Mouse (Mus musculus): ENCODE results near the gene Pygb.

Pygb gene

DNA sequence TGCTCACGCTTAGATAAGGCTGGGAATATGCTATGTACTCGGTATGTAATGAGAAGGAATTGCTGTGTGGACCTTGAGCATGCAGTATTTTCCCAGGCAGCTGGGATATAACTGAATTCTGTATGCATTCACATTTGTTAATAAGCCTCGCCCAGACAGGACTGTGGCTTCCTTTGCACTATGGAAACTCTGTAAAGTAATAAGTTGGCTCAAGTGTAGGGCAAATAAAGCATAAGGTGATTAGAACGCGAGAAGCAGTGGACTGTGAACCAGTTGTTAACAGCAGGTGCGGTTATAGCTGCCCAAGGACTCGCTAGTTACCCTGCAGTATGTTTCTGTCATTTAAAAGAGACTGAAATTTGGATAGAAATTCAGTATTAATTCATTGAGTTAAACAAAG is 11.5 kb downstream of the Pygb start:
- DNase-seq: no peak

DNA sequence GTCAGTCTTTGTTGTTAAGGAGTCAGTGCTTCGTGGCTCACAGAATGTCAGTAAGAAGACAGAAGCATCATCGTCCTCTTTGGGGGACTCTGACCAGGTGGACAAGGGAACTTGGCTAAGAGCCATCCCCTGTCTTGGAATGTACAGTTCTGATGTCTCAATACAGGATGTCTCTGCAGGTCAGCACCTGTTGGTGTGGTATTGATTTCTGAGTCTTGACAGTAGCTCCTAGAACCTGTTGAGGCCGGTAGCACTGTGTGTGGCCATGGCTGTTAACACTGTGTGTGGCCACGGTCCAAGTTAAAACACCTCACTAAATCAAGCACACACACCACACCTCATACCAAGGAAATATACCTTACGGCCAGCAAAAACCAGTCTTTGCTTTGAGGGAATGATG is 14.1 kb downstream of the Pygb start:
- no peak for DNase-seq

DNA sequence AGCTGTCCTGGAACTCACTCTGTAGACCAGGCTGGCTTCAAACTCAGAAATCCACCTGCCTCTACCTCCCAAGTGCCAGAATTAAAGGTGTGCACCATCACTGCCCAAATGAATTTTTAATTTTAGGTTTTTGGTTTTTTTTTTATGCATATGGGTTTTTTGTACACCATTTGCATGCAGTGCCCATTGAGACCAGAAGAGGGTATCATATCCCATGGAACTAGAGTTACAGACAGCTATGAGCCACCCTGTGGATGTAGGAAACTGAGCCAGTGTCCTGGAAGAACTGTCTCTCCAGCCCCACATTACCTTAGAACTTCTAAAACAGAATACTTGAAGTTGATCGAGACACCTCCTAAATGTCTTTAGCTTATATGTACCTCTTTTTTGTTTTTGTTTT is 16.5 kb downstream of the Pygb start:
- DNase-seq: no peak

DNA sequence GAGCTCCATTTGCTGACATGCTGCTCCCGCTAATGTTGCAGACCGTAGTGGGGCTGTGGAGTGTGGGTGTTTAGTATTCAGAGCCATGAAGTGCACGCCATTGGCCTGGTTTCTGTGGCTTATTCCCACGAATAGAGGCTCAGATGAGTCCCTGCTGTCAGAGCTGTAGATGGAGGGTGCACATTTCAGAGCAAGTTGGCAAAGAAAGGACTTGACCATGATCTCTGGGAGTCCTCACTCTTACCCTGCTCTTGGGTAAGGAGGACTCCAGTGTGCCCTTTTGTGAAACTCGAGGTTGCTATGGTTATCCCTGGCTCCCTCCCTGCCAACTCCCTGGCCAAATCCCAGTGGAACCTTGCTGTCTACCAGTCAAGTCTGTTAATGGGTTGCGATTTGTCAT is 21.8 kb downstream of the Pygb start:
- no peak for DNase-seq

DNA sequence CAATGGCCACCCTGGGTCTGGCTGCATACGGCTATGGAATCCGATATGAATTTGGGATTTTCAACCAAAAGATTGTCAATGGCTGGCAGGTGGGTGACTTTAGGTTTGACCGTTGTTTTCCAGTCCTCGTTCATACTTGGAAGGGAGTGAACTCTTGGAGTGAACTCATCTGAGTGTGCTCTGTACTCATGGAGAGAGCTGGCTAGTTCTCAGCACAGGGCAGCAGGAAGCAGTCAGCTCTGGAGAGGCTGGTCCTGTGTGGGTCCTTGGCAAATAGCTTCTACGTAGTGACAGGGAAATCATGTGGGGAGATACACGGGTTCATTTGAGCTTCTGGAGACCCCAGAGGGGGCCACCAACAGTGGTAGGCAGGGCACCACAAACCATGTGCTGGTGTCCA is 22.3 kb downstream of the Pygb start:
- no peak for DNase-seq

DNA sequence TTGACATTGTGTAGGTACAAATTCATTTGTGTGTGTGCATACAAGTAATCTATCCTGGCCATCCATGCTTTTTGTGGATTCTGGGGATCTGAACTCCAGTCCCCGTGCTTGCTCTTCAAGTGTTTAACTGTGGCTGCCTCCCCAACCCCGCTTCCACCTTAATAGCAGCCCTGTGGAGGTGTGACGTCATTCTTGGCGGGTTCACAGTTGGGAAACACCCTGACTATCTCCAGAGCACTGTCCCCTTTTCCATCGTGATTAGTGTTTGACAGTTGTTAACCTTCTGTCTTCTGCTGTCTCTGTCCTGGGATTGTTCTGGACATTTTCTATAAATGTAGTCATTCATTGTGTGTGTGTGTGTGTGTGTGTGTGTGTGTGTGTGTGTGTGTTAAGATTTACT is 24.1 kb downstream of the Pygb start:
- peak; percentile 22 for DNase-seq

DNA sequence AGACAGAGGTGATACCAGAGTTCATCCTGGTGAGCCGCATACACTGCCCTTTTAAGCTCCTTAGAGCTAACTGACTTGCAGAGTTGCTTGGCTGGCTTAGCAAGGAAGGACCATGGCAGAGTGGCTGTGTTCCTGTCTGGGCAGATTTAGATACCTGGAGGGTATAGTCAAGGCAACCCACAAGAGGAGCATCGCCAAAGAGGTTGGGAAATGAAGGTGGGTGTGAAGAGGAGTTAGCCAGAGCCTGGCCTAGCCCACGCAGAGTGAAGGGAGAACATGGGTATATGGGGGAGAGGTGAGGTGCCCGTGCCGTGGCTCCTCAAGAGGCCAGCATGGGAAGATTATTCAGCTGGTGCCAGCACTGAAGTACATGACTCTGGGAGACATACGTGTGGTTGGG is 26.3 kb downstream of the Pygb start:
- no peak for DNase-seq

DNA sequence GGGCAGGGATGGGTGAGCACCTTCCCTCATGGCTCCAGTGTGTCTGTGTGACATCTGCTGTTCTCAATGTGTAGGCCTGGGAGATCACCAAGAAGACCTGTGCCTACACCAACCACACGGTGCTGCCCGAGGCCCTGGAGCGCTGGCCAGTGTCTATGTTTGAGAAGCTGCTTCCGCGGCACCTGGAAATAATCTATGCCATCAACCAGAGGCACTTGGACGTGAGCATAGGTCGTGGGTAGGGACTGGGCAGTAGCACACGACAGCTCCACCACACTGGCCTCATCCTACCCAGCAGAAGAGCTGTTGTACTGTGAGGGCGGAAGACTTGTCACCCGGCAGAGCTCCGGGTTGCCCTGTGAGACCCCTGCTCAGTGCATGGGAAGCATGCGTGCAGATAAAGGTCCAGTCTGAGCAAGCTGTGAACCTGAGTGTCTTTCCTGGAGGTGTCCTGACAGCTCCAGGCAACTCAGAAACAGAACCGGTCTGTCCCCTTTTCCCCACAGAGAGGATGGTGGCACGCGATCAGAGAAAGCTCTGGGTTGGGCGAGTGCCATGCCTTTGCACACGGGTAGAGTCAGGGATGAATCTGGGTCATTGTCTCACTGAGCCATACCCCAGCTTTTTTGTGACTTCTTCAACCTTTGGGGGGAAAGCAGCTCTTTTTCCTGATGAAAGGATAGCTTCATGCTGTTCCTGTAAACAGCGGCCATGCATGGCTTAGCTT is 30.3 kb downstream of the Pygb start:
- no peak for DNase-seq

DNA sequence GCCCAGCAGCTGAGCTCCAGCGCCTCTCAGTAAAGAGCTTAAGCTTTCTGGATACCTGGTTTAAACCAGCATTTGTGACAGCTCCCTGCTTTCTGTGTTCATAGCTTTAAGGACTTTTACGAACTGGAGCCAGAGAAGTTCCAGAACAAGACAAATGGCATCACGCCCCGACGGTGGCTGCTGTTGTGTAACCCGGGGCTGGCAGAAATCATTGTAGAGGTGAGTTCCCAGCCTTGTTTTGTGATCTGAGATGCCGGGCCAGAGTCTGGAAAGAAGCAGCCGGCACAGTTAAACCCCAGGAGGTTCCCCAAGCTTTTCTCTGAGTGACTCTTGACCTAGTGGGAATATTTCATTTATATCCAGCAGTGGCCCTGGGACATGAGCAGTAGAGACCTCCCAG is 32.2 kb downstream of the Pygb start:
- no peak for DNase-seq

DNA sequence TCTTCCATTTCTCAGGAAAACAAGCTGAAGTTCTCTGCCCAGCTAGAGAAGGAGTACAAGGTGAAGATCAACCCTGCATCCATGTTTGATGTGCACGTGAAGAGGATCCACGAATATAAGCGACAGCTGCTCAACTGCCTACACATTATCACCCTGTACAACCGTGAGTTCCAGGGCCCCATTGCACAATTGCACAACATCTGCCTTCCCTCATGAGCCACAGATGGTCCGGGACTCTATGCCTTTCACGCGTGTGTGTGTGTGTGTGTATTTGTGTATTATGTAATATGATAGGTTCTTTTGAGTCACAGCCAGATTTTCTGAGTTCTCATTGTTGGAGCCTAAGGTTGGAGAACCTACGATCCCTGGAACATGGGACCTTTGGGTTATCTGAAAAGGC is 34.2 kb downstream of the Pygb start:
- no peak for DNase-seq

DNA sequence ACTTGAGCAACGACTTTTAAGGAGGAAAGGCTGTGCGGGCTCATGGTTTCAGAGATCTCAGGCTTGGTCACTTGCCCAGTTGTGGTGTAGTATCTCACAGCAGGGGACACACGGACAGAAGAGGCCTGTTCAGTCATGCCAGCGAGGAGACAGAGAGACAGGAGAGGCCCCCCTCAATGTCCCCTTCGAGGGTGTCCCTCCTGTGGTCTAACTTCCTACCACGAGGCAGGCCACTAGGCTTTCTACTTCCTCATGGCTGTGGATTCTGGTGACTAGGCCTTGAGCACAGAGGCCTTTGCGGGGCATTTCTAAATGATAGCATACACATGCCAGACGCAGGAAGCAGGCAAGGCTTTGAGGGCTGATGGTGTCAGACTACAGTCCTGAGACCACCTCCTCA is 36.5 kb downstream of the Pygb start:
- DNase-seq: no peak

DNA sequence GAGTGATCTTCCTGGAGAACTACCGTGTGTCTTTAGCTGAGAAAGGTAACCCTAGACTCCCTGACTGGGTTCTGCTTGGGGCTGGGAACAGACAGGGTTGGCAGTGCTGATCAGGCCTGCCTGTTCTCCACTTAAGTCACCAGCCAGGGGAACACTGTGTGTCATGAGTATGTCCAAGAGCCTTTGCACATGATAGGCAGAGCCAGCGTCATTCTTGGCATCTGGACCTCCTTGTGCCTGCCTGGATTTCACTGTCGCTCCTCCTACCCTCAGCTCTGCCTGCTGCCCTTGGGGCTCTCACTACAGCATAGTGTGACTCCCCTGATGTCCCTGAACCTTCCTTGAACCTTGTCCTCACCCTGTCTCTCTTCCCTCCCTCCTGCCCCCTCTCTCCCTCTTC is 39.9 kb downstream of the Pygb start:
- no peak for DNase-seq

DNA sequence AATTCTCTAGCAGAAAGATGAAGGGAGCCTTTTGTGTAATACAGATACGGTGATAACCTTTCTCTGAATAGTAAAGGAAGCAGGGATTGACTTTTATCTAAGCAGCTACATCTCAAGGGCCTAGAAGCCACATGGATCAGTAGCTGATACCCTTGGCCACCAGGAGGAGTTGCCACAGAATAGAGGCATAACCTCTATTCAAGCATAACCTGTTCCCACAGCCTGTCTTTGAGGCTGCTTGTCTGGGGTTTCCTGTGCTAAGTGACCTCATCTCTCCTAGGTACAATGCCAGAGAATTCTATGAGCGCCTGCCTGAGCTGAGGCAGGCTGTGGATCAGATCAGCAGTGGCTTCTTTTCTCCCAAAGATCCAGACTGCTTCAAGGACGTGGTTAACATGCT is 41.6 kb downstream of the Pygb start:
- no peak for DNase-seq

DNA sequence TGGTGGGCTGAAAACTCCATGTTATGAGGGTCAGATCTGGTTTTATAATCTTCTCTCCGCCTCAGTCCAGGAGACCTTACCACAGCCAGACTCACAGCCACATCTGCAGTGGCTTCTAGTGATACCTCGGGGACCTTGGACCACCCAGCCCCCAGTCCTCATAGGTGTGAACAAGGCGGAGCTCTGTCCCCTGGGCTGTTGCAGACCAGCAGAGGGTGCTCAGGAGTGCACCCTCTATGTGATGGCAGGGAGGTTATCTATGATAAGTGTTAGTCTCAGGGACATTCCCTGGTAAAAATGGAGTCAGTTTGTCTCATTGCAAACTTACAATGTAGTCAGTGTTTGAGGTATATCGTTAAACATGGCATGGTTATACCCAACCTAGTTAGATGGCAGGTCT is 42.1 kb downstream of the Pygb start:
- no peak for DNase-seq

DNA sequence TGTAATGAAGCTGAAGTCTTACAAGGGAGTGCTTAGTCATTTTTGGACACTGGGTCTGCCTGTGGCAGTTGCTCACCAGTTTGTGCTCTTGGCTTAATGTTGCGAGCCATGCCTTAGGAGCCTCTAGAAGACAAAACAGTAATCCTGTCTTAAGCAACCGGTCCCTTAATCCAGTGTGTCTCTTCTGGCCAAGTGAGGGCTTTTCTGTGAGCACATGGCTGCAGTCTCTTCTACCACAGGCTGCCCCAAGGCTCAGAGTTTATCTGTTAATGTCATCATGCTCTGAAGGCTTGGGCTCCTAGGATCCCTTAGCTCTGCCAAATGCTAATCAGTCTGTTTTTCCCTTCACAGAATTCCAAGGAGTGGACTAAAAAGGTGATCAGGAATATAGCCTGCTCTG is 43.5 kb downstream of the Pygb start:
- DNase-seq: no peak

DNA sequence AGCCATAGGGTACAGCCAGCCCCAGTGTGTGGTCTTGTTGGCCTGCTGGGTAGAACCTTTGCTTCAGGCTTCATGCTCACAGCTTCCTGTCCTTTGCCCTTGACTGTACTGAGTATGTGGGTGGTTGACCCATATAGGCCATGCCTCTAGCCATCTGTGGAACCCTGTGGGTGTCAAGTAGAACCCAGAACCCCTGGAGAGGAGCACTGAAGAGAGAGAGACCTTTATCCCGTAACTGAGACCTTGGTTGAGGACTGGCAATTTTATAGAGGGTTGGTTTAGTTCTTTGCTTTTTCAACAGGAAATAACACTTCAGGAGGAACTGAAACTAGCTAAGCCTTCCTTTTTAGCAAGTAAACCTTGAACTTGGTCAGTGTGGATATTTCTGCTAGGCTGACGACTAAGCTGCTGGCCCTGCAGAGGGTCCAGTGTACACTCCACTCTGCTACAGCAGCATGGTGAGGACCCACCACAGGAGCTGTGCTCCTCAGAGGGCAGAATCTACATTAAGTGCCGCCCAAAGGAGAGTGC is 44.4 kb downstream of the Pygb start:
- DNase-seq: no peak

DNA sequence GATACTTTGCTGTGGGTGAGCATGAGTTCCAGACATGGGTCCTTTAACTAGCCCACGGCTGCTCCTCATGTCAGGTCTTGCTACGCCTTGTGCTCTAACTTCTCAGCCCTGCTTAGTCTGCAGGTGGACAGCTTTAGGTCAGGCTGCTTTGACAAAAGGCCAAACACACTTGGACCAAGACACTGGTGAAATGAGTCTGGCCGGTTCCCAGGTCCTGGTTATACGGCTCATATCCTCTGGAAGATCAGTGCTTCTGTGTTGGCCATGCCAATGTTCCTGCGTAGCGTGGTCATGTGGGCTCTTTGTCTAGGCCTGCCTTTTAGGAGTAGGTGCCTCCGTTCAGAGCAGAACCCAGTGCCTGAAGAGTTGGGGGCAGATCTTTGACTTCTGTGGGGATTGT is 45.5 kb downstream of the Pygb start:
- no peak for DNase-seq

DNA sequence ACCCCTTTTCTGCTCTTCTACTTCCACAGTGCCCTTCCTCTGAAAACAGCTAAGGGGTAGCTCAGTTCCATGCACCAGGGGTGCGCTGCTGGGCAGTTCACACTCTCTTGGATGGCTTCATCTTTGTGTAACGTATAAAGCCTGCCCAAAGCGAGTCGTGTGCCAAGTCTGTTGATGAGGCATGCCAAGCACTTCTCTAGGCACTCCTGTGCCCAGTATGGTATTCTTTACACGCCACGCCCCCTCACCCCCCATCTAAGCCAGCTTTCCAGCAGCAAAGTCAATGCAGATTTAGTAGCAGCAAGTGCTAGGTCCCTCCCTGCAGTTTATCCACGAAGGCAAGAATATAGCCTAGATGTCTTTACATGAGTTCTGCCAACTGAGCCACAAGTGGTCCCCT is 48.1 kb downstream of the Pygb start:
- no peak for DNase-seq

DNA sequence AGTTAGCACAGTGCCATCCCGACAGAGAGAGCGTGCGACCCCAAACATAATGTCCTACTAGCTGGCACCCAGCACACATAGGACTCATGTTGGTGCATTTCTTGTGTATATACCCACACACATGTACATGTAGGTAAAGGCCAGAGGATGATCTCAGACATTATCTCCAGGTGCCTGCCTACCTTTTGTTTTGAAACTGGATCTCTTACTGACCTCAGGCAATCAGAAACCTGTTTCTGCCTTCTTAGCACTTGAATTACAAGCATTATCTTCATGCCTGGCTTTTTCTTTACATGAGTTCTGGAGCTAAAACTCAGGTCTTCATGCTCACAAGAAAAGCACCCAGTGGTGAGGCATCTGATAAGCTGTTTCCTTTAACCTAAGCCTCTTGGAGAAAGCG is 49.4 kb downstream of the Pygb start:
- no peak for DNase-seq

DNA sequence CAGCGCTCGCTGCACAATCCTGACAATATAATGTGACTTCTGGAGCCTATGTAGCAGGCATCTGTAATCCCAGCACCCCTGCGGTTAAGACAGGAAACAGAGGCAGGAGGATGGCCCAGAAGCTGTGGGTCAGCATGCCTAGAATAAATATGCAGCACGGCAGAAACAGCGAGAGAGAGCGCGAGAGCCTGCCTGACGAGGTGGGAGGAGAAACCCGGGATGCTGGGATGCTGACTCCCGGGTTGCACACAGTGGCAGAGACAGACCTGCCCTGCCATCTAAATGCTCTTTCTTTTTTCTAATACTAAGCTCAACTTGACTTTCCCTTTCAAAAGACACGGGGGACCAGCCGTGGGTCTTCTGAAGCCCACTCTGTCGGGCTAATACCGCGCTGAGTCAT is 50.4 kb downstream of the Pygb start:
- no peak for DNase-seq

DNA sequence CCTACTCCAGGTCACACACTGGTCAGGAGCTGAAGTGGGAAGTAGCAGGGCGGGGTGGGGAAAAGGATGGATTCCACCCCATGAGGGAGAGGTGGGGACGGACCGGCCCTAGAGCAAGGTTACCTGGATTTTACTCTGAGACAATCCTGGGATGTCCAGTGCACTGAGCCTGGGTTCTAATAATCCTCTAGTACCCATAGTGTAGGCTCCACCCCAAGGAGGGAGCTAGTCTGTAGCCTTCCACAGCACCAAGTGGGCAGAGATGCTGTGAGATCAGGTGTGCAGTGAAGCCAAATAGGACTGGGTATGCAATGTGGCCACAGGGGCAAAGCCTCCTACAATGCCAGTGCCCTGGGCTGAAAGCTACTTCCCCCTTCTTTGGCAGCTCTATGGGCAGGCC is 51.2 kb downstream of the Pygb start:
- no peak for DNase-seq

DNA sequence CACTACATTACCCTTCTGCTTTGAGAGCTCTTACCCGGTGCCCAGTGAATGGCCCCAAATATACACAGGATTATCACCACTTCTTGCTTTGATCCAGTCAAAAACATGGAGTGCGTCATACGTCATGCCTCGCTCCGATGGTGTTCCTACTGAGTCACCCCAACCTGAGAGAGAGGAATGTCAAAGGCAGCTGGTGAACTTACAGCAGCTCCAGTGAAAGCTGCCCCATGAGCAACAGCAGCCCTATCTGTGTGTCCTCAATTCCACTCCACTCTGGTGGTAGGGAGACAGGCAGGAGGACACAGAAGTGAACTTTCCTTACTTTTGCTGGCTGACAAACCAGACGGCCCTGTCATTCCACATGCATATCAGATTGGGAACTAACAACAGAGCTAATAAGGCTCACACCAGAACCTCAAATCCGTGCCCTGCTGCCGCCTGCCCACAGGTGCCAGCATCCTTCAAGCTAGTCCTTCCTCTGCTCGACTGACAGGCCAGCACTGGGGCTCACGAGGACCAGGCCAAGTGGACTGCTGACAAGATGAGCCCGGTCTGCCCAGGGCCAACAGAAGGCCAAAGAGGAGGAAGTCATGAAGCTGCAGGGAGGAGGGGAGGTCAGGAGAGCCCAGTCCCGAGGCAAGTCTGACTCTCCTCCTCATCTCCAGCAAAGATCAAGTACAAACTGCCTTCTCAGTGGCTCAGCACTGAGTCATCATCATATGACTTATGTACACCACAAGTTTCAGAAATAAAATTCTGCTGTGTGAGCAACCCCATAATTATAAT is 53.3 kb downstream of the Pygb start:
- no peak for DNase-seq

DNA sequence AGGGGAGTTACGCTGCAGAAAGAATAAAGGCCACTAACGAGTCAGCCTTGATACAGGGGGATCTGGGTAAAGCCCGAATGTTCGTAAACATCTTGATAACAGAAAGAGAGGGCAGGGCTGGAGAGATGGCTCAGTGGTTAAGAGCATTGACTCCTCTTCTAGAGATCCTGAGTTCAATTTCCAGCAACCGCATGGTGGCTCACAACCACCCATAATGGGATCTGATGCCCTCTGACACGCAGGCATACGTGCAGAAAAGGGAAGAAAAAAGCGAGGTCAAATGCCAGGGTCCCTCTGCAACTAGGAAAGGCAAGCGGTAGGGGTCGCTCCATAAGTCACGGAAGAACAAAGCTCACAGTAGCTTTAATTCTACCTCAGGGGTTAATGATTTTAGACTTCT is 54.6 kb downstream of the Pygb start:
- DNase-seq: no peak

DNA sequence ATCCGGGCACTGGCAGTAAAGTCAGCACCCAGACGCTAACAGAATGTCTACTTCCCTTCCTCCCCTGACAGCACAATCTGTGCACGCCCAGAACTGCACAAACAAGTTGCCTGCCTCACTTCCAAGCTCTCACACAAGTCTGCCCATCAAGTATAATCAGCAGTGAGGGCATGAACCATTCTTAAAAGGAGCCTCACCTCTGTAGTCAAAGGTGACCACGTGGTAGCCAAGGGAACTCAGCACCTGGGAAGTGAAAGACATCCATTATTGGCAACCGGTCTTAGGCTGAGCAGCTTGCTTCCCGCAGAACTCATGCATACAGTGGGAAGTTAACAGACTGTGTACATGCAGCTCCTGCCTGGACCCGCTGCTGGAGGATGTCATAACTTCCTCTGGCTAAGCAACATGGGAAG is 55.5 kb downstream of the Pygb start:
- DNase-seq: no peak

DNA sequence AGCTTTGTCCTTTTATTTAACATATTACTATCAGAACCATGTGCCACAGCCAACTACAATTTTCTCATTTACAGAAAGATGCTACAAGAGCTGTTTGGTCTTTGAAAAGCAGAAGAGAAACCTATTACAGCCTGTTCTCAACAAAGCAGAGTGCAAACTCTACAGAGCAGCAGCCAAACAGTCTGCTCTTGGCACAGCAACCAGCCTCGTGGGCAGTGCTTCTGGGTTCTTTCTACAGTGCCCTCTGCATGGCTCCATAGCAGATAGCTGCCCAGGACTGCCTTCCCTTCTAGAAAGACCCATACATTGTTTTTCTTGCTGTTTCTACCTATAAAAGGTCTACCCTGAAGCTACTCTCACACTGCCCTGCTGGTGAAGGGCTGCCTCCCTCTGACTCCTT is 58.3 kb downstream of the Pygb start:
- no peak for DNase-seq
